Mouse (Mus musculus) spleen, adult 2 months (tissue): ENCODE measurements around the gene Ncoa1. TPM values are rescaled to one million over a fixed set of nuclear protein-coding genes. Genes with fewer than 3 reads are reported as not detected.

Experiments used
- DNase-seq, 2 experiments: peaks; one replicate each; pipeline versions ENCODE4 v3.0.0 to v3.0.0-alpha.2; 2012 to 2021; ENCODE audit warnings: low spot score in 2 of 2, low read depth in 1 of 2
- H3K27ac ChIP-seq: fragments of 200-500 bp; 2 replicates; pipeline ENCODE4 v1.5.1; 2012; ENCODE audit warnings: low read length, inconsistent platforms; ENCODE audit not compliant: insufficient read depth
- H3K27me3 ChIP-seq: fragments of 200-500 bp; 2 replicates; pipeline ENCODE4 v1.6.1; 2012; ENCODE audit warnings: mild to moderate bottlenecking, moderate library complexity, low read length, inconsistent platforms; ENCODE audit not compliant: control insufficient read depth, insufficient read depth
- H3K36me3 ChIP-seq: fragments of 200-500 bp; 2 replicates; pipeline ENCODE4 v1.6.1; 2012; ENCODE audit warnings: mild to moderate bottlenecking, low read length, inconsistent platforms; ENCODE audit not compliant: control insufficient read depth, insufficient read depth
- H3K4me1 ChIP-seq: fragments of 200-500 bp; 2 replicates; pipeline ENCODE4 v1.6.1; 2011; ENCODE audit warnings: inconsistent platforms; ENCODE audit not compliant: control insufficient read depth, insufficient read depth, insufficient read length
- H3K4me3 ChIP-seq: fragments of 200-500 bp; 2 replicates; pipeline ENCODE4 v1.5.1; 2011; ENCODE audit warnings: mild to moderate bottlenecking, inconsistent platforms; ENCODE audit not compliant: insufficient read depth, insufficient read length; ENCODE audit errors: extremely low read depth
- CTCF ChIP-seq: fragments of 200-500 bp; IDR thresholded peaks from 2 replicates; pipeline ENCODE4 v1.5.1; 2011; ENCODE audit warnings: mild to moderate bottlenecking, inconsistent platforms; ENCODE audit not compliant: insufficient read depth, insufficient read length, insufficient replicate concordance; ENCODE audit errors: extremely low read depth
- POLR2A ChIP-seq: fragments of 200-500 bp; IDR thresholded peaks from 2 replicates; pipeline ENCODE4 v1.6.1; 2011; ENCODE audit warnings: low read depth, low read length, inconsistent platforms
- WGBS: fragments of 180-500 bp; shearing (Covaris S2); methylation state at CpG from one replicate; pipeline ENCODE4 v1.1.7; 2018; 5-methylcytosine and 5-hydroxymethylcytosine counted together
- polyA plus RNA-seq: library from polyadenylated mRNA; depleted of rRNA; stranded (reverse); fragments of >200 nt; gene quantifications from 2 replicates; pipeline ENCODE4 v1.2.3, GENCODE M21; 2012

Ncoa1 gene
- polyA plus RNA-seq, 1 experiment: 14.7 TPM

DNA sequence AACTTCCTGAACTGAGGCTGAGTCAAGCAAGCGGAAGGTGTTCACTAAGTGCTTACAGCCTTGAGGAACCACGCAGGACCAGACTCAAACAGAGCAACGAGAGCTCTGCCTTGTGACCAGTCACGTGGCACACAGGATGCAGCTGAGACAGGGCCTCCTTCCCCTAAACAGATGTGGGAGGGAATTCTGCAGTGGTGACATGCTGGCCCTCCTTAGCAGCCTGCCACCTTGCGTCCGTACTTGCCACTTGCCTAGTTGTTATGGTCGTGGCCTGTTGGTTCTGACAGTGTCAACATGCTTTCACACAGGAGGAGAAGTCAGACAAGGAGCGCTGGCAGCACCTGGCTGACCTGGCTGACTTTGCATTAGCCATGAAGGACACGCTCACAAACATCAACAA lies 265.8 kb downstream of the Ncoa1 start:
- Histone ChIP-seq H3K36me3 (peaks cover 12% of the 10 kb centered on the region), H3K27ac (no peak overlapping the region), H3K27me3 (no peaks in the 10 kb centered on the region), H3K4me1 (peaks cover 7% of the 10 kb centered on the region; the same call in 1 of the 2 replicates), H3K4me3 (no peak overlapping the region)
- no peak for TF ChIP-seq CTCF
- TF ChIP-seq POLR2A: no peak
- 48% methylated on average over 9 of the region's 9 CpGs for WGBS
- DNase-seq: peak; percentile 54 to 63

GRCm38 (mm10) chr12:4209196-4209595 lies 267.8 kb downstream of the Ncoa1 start:
- H3K4me3 ChIP-seq: no peak overlapping the region
- TF ChIP-seq CTCF (no peak), POLR2A (no peak)
- DNase-seq: no peak
- no peak overlapping the region for H3K27ac ChIP-seq
- no peaks in the 10 kb centered on the region for H3K27me3 ChIP-seq
- peaks cover 7% of the 10 kb centered on the region; the same call in 1 of the 2 replicates for H3K4me1 ChIP-seq
- H3K36me3 ChIP-seq: peaks cover 4% of the 10 kb centered on the region
- 97% methylated on average over 9 of the region's 9 CpGs for WGBS

DNA sequence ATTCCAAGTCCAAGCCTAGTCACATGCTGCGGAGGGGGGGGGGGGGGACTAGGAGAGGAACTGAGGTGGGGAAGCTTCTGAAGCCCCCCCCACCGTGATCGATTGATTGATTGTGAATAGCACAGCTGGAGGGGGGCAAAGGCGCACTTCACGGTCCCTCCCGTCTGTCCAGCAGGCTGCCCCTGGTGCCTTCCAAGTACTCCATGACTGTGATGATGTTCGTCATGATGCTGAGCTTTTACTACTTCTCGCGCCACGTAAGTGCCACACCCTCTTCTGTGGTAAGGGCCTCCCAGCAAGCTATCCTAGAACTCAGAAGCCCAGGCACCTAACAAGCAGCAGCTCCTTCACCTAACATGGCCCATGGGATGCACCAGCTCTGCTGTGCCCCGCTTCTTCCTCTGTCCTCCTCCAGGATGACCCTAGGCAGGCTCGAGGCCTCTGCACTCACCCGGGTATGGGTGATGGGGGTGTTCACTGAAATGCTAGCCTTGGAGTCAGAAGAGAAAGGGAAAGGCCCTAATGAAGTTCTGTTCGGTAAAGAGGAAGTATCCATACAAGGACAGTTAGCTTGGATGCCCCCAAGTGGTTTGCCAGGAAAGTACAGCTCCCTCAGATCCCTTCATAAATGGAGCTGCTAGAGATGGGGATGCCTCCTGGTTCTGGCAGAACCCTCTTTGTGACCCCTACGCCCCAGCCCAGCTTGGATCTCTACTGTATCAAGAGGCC lies 268.4 kb downstream of the Ncoa1 start:
- peaks cover 7% of the 10 kb centered on the region; the same call in 1 of the 2 replicates for H3K4me1 ChIP-seq
- no peak overlapping the region; the same call in 1 of the 2 replicates for H3K27ac ChIP-seq
- TF ChIP-seq POLR2A: no peak
- no peak for TF ChIP-seq CTCF
- WGBS: 68% methylated on average over 15 of the region's 15 CpGs
- H3K27me3 ChIP-seq: no peaks in the 10 kb centered on the region
- peak; percentile 41 to 49 for DNase-seq
- peaks cover 2% of the 10 kb centered on the region; the same call in 1 of the 2 replicates for H3K36me3 ChIP-seq
- H3K4me3 ChIP-seq: no peak overlapping the region

GRCm38 (mm10) chr12:4206106-4206505 lies 270.9 kb downstream of the Ncoa1 start:
- Histone ChIP-seq H3K27ac (no peak overlapping the region), H3K36me3 (peaks cover 1% of the 10 kb centered on the region), H3K27me3 (no peaks in the 10 kb centered on the region), H3K4me3 (no peak overlapping the region), H3K4me1 (peaks cover 4% of the 10 kb centered on the region; the same call in 1 of the 2 replicates)
- TF ChIP-seq CTCF: no peak
- no peak for TF ChIP-seq POLR2A
- 94% methylated on average over 11 of the region's 11 CpGs for WGBS
- DNase-seq: no peak

- H3K4me3 ChIP-seq: no peak overlapping the region
- H3K27me3 ChIP-seq: no peaks in the 10 kb centered on the region
- H3K36me3 ChIP-seq: peaks cover 6% of the 10 kb centered on the region
- DNase-seq: no peak
- H3K4me1 ChIP-seq: no peaks in the 10 kb centered on the region
- 95% methylated on average over 4 of the region's 4 CpGs for WGBS
- H3K27ac ChIP-seq: no peak overlapping the region
- TF ChIP-seq CTCF (no peak), POLR2A (no peak)
These were observed 274.8 kb downstream of the Ncoa1 start for GRCm38 (mm10) chr12:4202206-4202605.

DNA sequence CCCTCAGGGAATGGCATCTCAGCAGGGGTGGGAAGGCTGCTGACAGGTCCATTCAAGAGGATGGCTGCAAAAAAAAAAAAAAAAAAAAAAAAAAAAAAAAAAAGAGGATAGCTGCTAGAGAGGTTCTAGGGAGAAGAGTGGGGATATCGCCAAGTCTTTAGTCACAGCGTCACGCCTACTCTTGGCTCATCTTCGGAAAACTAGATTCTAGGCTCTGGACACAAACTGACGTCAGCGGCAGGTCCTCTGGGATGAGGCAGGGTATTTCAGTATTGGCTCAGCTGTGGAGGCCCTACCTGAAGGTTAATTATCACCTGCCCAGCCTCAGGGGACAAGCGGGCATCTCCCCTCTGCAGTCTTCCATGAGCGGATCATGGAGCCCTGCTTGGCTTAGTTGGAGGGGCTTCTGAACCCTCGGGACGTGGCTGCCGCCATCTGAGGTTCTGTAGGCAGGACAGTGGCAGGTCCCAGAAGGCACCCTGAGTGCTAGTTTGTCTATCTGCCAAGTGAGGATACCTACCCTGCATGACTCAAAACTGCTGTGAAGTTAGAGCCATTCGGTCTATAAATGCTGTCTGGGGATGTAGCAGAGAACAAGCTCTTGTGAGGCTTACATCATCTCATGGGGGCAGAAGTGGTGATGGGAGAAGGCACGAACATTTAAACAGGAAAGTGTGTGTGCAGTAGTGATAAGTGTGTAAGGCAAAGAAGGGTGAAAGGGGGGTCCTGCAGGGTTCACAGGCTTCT lies 275.4 kb downstream of the Ncoa1 start:
- Histone ChIP-seq H3K36me3 (peaks cover 6% of the 10 kb centered on the region), H3K4me3 (no peak overlapping the region), H3K27me3 (no peaks in the 10 kb centered on the region), H3K4me1 (no peaks in the 10 kb centered on the region), H3K27ac (no peak overlapping the region)
- DNase-seq: no peak
- TF ChIP-seq CTCF (no peak), POLR2A (no peak)
- WGBS: 92% methylated on average over 13 of the region's 13 CpGs

DNA sequence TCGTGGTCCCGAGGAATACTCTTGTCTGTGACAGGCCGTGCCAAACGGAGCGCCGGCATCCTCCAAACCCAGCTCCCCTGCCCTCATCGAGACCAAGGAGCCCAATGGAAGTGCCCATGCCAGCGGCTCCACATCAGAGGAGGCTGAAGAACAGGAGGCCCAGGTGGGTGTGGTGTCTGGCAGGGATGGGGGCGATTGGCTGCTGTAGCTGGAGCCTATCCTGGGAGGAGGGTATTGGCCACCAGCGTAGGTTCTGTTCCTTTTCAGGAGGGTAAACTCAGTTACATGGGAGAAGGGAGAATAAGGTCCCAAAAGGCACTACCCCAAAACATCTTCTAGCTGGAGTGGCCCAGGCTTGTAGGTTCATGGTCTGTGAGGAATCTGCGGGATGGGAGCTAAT lies 277.7 kb downstream of the Ncoa1 start:
- no peak for DNase-seq
- Histone ChIP-seq H3K36me3 (peaks cover 6% of the 10 kb centered on the region), H3K4me1 (no peaks in the 10 kb centered on the region), H3K27me3 (no peaks in the 10 kb centered on the region), H3K27ac (no peak overlapping the region), H3K4me3 (no peak overlapping the region)
- TF ChIP-seq POLR2A: no peak
- TF ChIP-seq CTCF: no peak
- WGBS: 91% methylated on average over 11 of the region's 11 CpGs
